Mouse (Mus musculus) MEL (cell line): Measurements from ENCODE around the gene Zkscan3. TPM values are rescaled to one million over a fixed set of nuclear protein-coding genes. Genes with fewer than 3 reads are reported as not detected.

Experiments
- DNase-seq: peaks from one replicate; pipeline ENCODE4 v3.0.0; 2011; ENCODE audit warnings: low read depth, low spot score
- H3K27ac ChIP-seq: 2 replicates; pipeline ENCODE4 v1.5.1; 2012; ENCODE audit warnings: low read depth, mild to moderate bottlenecking, control low read depth, low read length, moderate library complexity; ENCODE audit not compliant: control insufficient read depth
- H3K27me3 ChIP-seq, 2 experiments: fragments of 150-350 bp in 1 of 2; sonication (generic) in 1 of 2; 2 replicates each; pipeline ENCODE4 v1.6.1; 2012; ENCODE audit warnings: low read length in 2 of 2, mild to moderate bottlenecking in 2 of 2, improper control_type of control experiment in 1 of 2, moderate library complexity in 1 of 2; ENCODE audit not compliant: insufficient read depth in 2 of 2, control insufficient read depth in 1 of 2
- H3K36me3 ChIP-seq, 2 experiments: 2 replicates each; pipeline ENCODE4 v1.6.1; 2012 to 2014; ENCODE audit warnings: low read length in 2 of 2, improper control_type of control experiment in 1 of 2, inconsistent platforms in 1 of 2, mild to moderate bottlenecking in 1 of 2; ENCODE audit not compliant: insufficient read depth in 2 of 2, control insufficient read depth in 1 of 2
- H3K4me1 ChIP-seq, 2 experiments: fragments of 150-350 bp in 1 of 2; sonication (generic) in 1 of 2; 2 replicates each; pipeline ENCODE4 v1.6.1; 2012; ENCODE audit warnings: low read length in 2 of 2, improper control_type of control experiment in 1 of 2, mild to moderate bottlenecking in 1 of 2; ENCODE audit not compliant: insufficient read depth in 2 of 2, control insufficient read depth in 1 of 2
- H3K4me3 ChIP-seq, 2 experiments: fragments of 150-350 bp in 1 of 2; sonication (generic) in 1 of 2; 2 replicates each; pipeline ENCODE4 v1.5.1; 2012; ENCODE audit warnings: low read depth in 2 of 2, low read length in 2 of 2, mild to moderate bottlenecking in 2 of 2, moderate library complexity in 2 of 2, control low read depth in 1 of 2, improper control_type of control experiment in 1 of 2; ENCODE audit not compliant: control insufficient read depth in 1 of 2, insufficient read depth in 1 of 2
- H3K79me2 ChIP-seq: 2 replicates; pipeline ENCODE4 v1.6.1; 2012; ENCODE audit warnings: mild to moderate bottlenecking, low read length, moderate library complexity; ENCODE audit not compliant: control insufficient read depth, poor library complexity, insufficient read depth
- H3K9ac ChIP-seq: 2 replicates; pipeline ENCODE4 v1.6.1; 2012; ENCODE audit warnings: low read depth, mild to moderate bottlenecking, control low read depth, low read length, moderate library complexity; ENCODE audit not compliant: control insufficient read depth, poor library complexity, severe bottlenecking
- H3K9me3 ChIP-seq: fragments of 150-350 bp; sonication (generic); replicated peaks from 2 replicates; pipeline ENCODE4 v1.6.1; 2012; ENCODE audit warnings: mild to moderate bottlenecking, low read length, improper control_type of control experiment, moderate library complexity; ENCODE audit not compliant: insufficient read depth
- BHLHE40 ChIP-seq: IDR thresholded peaks from 2 replicates; pipeline ENCODE4 v1.6.1; 2012; ENCODE audit warnings: low read depth, mild to moderate bottlenecking, inconsistent platforms, low read length, improper control_type of control experiment, borderline replicate concordance
- CHD2 ChIP-seq: IDR thresholded peaks from 2 replicates; pipeline ENCODE4 v1.6.1; 2011; ENCODE audit warnings: low read length, improper control_type of control experiment
- CTCF ChIP-seq, 3 experiments: IDR thresholded peaks in 2 of 3; conservative IDR thresholded peaks in 1 of 3; 2 replicates each; pipeline ENCODE4 v1.5.1; 2011 to 2012; ENCODE audit warnings: low read length in 3 of 3, low read depth in 2 of 3, mild to moderate bottlenecking in 2 of 3, improper control_type of control experiment in 1 of 3, inconsistent platforms in 1 of 3, mixed read lengths in 1 of 3, moderate library complexity in 1 of 3; ENCODE audit not compliant: control insufficient read depth in 1 of 3, insufficient read depth in 1 of 3, poor library complexity in 1 of 3, severe bottlenecking in 1 of 3
- E2F4 ChIP-seq: IDR thresholded peaks from 2 replicates; pipeline ENCODE4 v1.6.1; 2011; ENCODE audit warnings: low read depth, low read length, improper control_type of control experiment, borderline replicate concordance
- ELF1 ChIP-seq: IDR thresholded peaks from 2 replicates; pipeline ENCODE4 v1.6.1; 2014; ENCODE audit warnings: low read depth, mild to moderate bottlenecking, inconsistent platforms, low read length, improper control_type of control experiment, moderate library complexity
- ETS1 ChIP-seq: IDR thresholded peaks from 2 replicates; pipeline ENCODE4 v1.6.1; 2012; ENCODE audit warnings: low read depth, mild to moderate bottlenecking, inconsistent platforms, low read length, improper control_type of control experiment, moderate library complexity
- KAT2A ChIP-seq: conservative IDR thresholded peaks from 2 replicates; pipeline ENCODE4 v1.6.1; 2012; ENCODE audit warnings: low read depth, low read length, improper control_type of control experiment, inconsistent platforms
- MAFK ChIP-seq: IDR thresholded peaks from 2 replicates; pipeline ENCODE4 v1.6.1; 2011; ENCODE audit warnings: low read depth, mild to moderate bottlenecking, low read length, improper control_type of control experiment, borderline replicate concordance
- MAZ ChIP-seq: IDR thresholded peaks from 2 replicates; pipeline ENCODE4 v1.6.1; 2012; ENCODE audit warnings: low read depth, mild to moderate bottlenecking, inconsistent platforms, low read length, improper control_type of control experiment
- MEF2A ChIP-seq: IDR thresholded peaks from 2 replicates; pipeline ENCODE4 v1.6.1; 2014; ENCODE audit warnings: low read depth, mild to moderate bottlenecking, inconsistent platforms, low read length, improper control_type of control experiment; ENCODE audit not compliant: poor library complexity, insufficient replicate concordance, severe bottlenecking; ENCODE audit errors: extremely low read depth
- MXI1 ChIP-seq: IDR thresholded peaks from 2 replicates; pipeline ENCODE4 v1.6.1; 2011; ENCODE audit warnings: mild to moderate bottlenecking, low read depth, low read length, improper control_type of control experiment
- MYB ChIP-seq: IDR thresholded peaks from 2 replicates; pipeline ENCODE4 v1.6.1; 2011; ENCODE audit warnings: mild to moderate bottlenecking, low read depth, low read length, improper control_type of control experiment
- MYC ChIP-seq: IDR thresholded peaks from 2 replicates; pipeline ENCODE4 v1.6.1; 2011; ENCODE audit warnings: low read depth, mild to moderate bottlenecking, low read length, improper control_type of control experiment, moderate library complexity
- NELFE ChIP-seq: IDR thresholded peaks from 2 replicates; pipeline ENCODE4 v1.6.1; 2011; ENCODE audit warnings: low read depth, low read length, improper control_type of control experiment
- NRF1 ChIP-seq: IDR thresholded peaks from 2 replicates; pipeline ENCODE4 v1.6.1; 2014; ENCODE audit warnings: low read depth, mild to moderate bottlenecking, inconsistent platforms, low read length, improper control_type of control experiment, moderate library complexity; ENCODE audit not compliant: poor library complexity, insufficient read depth, severe bottlenecking
- POLR2AphosphoS2 ChIP-seq: IDR thresholded peaks from 2 replicates; pipeline ENCODE4 v1.6.1; 2011; ENCODE audit warnings: low read length, improper control_type of control experiment
- RAD21 ChIP-seq: IDR thresholded peaks from 2 replicates; pipeline ENCODE4 v1.6.1; 2011; ENCODE audit warnings: mild to moderate bottlenecking, low read depth, low read length, improper control_type of control experiment
- SIN3A ChIP-seq: IDR thresholded peaks from 2 replicates; pipeline ENCODE4 v1.6.1; 2012; ENCODE audit warnings: low read length, improper control_type of control experiment, inconsistent platforms
- SMC3 ChIP-seq: IDR thresholded peaks from 2 replicates; pipeline ENCODE4 v1.6.1; 2011; ENCODE audit warnings: low read depth, low read length, improper control_type of control experiment
- TAL1 ChIP-seq: IDR thresholded peaks from 2 replicates; pipeline ENCODE4 v1.6.1; 2012; ENCODE audit warnings: mild to moderate bottlenecking, inconsistent platforms, low read length, moderate library complexity, mixed read lengths
- TCF12 ChIP-seq: IDR thresholded peaks from 2 replicates; pipeline ENCODE4 v1.6.1; 2014; ENCODE audit warnings: low read depth, mild to moderate bottlenecking, inconsistent platforms, low read length, improper control_type of control experiment, moderate library complexity
- USF1 ChIP-seq: IDR thresholded peaks from 2 replicates; pipeline ENCODE4 v1.6.1; 2014; ENCODE audit warnings: low read depth, mild to moderate bottlenecking, inconsistent platforms, low read length, improper control_type of control experiment, moderate library complexity
- USF2 ChIP-seq, 2 experiments: IDR thresholded peaks; 2 replicates each; pipeline ENCODE4 v1.6.1; 2011 to 2012; ENCODE audit warnings: improper control_type of control experiment in 2 of 2, low read length in 2 of 2, borderline replicate concordance in 1 of 2, inconsistent platforms in 1 of 2, low read depth in 1 of 2, mild to moderate bottlenecking in 1 of 2; ENCODE audit not compliant: insufficient read depth in 1 of 2
- ZC3H11A ChIP-seq: IDR thresholded peaks from 2 replicates; pipeline ENCODE4 v1.6.1; 2012; ENCODE audit warnings: low read depth, mild to moderate bottlenecking, inconsistent platforms, low read length, improper control_type of control experiment
- ZNF384 ChIP-seq: IDR thresholded peaks from 2 replicates; pipeline ENCODE4 v1.6.1; 2012; ENCODE audit warnings: low read depth, mild to moderate bottlenecking, inconsistent platforms, low read length, improper control_type of control experiment
- polyA plus RNA-seq, 2 experiments: library from polyadenylated mRNA; stranded (reverse) in 1 of 2; unstranded in 1 of 2; fragments of >175 nt in 1 of 2; fragments of >200 nt in 1 of 2; gene quantifications; 2 replicates each; pipeline versions ENCODE4 v1.2.1 to v1.2.4; 2012; ENCODE audit warnings: low replicate concordance in 2 of 2, low read depth in 1 of 2; ENCODE audit not compliant: insufficient read length in 2 of 2, insufficient read depth in 1 of 2, missing spikeins in 1 of 2
- total RNA-seq: library from RNA; depleted of rRNA; stranded (reverse); fragments of 300-350 nt; gene quantifications from 2 replicates; pipeline ENCODE4 v1.2.3, GENCODE M21; 2012

The Zkscan3 gene
- total and polyA plus RNA-seq, 3 experiments = 17.1 to 17.8 TPM; not detected in 1

DNA sequence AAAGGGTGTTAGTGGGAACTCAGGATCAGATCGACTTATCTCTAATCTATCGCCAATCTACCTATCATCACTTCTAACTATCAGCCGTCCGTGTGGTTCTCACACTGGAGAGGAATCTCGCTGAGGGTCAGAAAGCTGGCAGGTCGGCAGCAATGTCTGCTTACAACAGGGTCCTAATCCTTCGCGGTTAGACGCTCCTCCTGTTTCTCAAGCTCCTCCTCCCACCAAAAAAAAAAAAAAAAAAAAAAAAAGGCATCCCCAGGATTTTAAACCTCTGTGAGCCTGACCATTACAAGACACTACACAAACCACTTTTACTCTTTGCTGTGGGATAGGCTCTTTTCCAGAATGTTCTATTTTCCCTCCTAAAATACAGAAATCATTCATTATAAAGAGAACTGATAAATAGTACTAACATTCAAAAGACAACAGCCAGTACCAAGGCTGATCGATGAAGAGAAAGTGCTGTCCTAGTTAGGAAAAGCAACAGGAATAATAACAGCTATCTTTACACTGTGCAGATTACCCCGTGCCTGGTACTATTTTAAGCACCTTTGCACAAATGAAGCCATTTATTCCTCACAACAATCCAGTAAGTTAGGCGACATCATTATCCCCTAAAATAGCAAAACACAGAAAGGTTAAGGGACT is 794 bp downstream of the Zkscan3 start:
- H3K79me2 ChIP-seq = peaks cover 12% of the 10 kb centered on the region
- H3K36me3 ChIP-seq = peaks cover 1 to 10% of the 10 kb centered on the region in 2 experiments; a peak in 3 of 4 replicates
- H3K4me3 ChIP-seq = peak overlapping the region; percentile 67 to 83
- no peak overlapping the region for H3K27ac ChIP-seq
- H3K9ac ChIP-seq = peak overlapping the region; percentile 87
- H3K9me3 ChIP-seq = no peaks in the 10 kb centered on the region
- TF ChIP-seq RAD21 = no peak
- no peak for TF ChIP-seq CTCF (IDR thresholded peaks at IDR 0.05 in 2 of 3, conservative IDR thresholded peaks at IDR 0.05 in 1 of 3; ENCODE audit: control insufficient read depth in 1 of 3, insufficient read depth in 1 of 3, low read depth in 2 of 3, low read length in 3 of 3, poor library complexity in 1 of 3, severe bottlenecking in 1 of 3)
- TF ChIP-seq KAT2A = no peak
- 0 out of 2 replicates have a peak, but pooled peaks have one; percentile 4 for TF ChIP-seq MAZ
- TF ChIP-seq POLR2AphosphoS2 = no peak
- peak; percentile 73 for TF ChIP-seq ZNF384
- TF ChIP-seq NELFE = no peak
- no peak for TF ChIP-seq E2F4
- DNase-seq = no peak
- H3K4me1 ChIP-seq = peaks cover 0 to 6% of the 10 kb centered on the region in 2 experiments; a peak in 3 of 4 replicates
- H3K27me3 ChIP-seq = no peaks in the 10 kb centered on the region; a peak in 1 of 4 replicates

DNA sequence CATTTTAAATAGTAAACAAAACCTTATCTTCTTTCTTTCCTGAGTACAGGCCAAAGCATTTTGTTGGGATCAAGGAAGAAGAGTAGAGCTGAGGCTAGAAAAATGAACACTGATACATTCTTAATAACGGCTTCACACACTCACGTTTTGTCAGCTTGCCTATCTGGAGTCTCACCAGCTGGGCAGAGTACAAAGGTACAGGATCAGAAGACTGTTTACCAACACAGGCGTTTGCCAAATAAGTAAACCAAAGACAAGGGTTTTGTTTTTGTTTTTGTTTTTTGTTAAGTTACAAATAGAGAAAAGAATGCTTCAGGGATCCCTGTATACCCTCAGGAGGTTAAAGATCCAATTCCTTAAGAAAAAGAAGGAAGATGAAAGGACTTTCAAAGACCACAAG is 1.4 kb downstream of the Zkscan3 start:
- no peak for TF ChIP-seq CHD2
- no peak for TF ChIP-seq RAD21
- no peak for TF ChIP-seq USF2 (IDR thresholded peaks at IDR 0.05; ENCODE audit: borderline replicate concordance in 1 of 2, insufficient read depth in 1 of 2, low read depth in 1 of 2, low read length in 2 of 2)
- no peak for TF ChIP-seq MXI1
- no peak for TF ChIP-seq MYC
- peaks cover 0 to 6% of the 10 kb centered on the region in 2 experiments; a peak in 3 of 4 replicates for H3K4me1 ChIP-seq
- no peaks in the 10 kb centered on the region for H3K9me3 ChIP-seq
- H3K27me3 ChIP-seq = no peaks in the 10 kb centered on the region; a peak in 1 of 4 replicates
- no peak overlapping the region for H3K9ac ChIP-seq
- no peak overlapping the region for H3K27ac ChIP-seq
- no peak for DNase-seq
- H3K36me3 ChIP-seq = peaks cover 1 to 10% of the 10 kb centered on the region in 2 experiments; a peak in 3 of 4 replicates
- H3K4me3 ChIP-seq = no peak overlapping the region
- peaks cover 12% of the 10 kb centered on the region for H3K79me2 ChIP-seq

DNA sequence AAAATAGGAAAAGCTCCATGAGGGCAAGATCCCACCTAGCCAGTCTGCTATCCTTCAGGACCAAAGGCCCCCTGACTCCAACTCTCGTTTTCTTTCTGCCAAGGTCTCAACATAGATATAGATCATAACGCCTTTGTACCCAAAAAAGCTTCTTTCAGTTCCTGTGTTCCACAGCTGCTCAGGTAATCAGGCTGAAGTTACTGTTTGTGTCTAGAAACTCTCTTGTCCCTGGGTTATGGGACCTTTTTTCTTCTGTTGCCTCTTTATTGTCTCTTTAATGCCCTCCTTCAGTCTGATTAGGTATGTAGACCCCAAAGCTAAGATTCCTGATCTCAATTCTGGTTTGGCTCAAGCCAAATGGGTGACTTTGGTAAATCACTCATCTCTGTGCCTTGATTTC is 5.1 kb downstream of the Zkscan3 start:
- no peak overlapping the region for H3K9ac ChIP-seq
- H3K79me2 ChIP-seq = peaks cover 11% of the 10 kb centered on the region
- H3K4me3 ChIP-seq = no peak overlapping the region
- no peak overlapping the region for H3K27ac ChIP-seq
- no peak for DNase-seq
- no peaks in the 10 kb centered on the region for H3K9me3 ChIP-seq
- no peaks in the 10 kb centered on the region for H3K27me3 ChIP-seq
- H3K4me1 ChIP-seq = peaks cover 0 to 3% of the 10 kb centered on the region in 2 experiments; a peak in 3 of 4 replicates
- H3K36me3 ChIP-seq = peaks cover 6 to 14% of the 10 kb centered on the region in 2 experiments
- no peak for TF ChIP-seq TAL1
- no peak for TF ChIP-seq ETS1
- TF ChIP-seq BHLHE40 = no peak
- no peak for TF ChIP-seq SMC3
- no peak for TF ChIP-seq ELF1
- no peak for TF ChIP-seq MXI1
- TF ChIP-seq SIN3A = no peak
- TF ChIP-seq MYB = no peak
- no peak for TF ChIP-seq NRF1
- TF ChIP-seq USF1 = no peak
- TF ChIP-seq RAD21 = no peak
- no peak for TF ChIP-seq TCF12
- TF ChIP-seq MAFK = no peak
- no peak for TF ChIP-seq MEF2A
- no peak for TF ChIP-seq ZC3H11A
